Comparison of ENCODE assay signal across 13 mouse cellular contexts in the genomic region with DNA sequence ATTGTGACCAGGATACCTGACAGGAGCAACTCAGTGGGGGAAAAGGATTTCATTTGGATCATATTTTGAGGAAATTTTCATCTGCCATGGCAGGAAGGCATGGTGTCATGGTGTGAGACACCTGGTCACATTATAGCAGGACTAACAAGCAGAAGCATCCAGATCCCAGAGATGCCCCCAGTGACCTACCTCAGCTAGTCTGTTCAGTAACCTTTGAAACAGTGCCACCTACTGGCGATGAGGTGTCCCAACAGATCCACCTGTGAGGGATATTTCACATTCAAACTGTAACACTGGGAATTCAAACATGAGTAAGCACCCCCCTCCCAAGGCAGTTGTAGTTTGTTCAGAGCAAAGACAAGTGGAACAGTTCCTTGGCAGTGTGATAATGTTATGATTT.
DNase-seq lines count a peak whose midpoint lies in the region; ATAC-seq and TF ChIP-seq lines count a peak whose summit lies in the region.
"Had no signal": no experiment of that assay in that cellular context is flagged by ENCODE, and none has a peak within 500 bp of the region (broad histone marks: within the 10 kb centered on the region; RNA-seq: fewer than 3 reads in every experiment).

No protein-coding gene starts in this region.

- WGBS in intestine, postnatal 0 days: 59% methylated on average over 1 of the region's 1 CpGs
- 77% methylated on average over 1 of the region's 1 CpGs for WGBS in intestine, embryonic 16.5 days
- 77% methylated on average over 1 of the region's 1 CpGs for WGBS in midbrain, postnatal 0 days
- 75% methylated on average over 1 of the region's 1 CpGs for WGBS in midbrain, embryonic 14.5 days
- 71% methylated on average over 1 of the region's 1 CpGs for WGBS in forebrain, embryonic 16.5 days

- peak; percentile 51 for TF ChIP-seq CTCF in intestine, postnatal 0 days (IDR thresholded peaks at IDR 0.05; ENCODE audit: low read depth)
- peak; percentile 63 for TF ChIP-seq CTCF in midbrain, postnatal 0 days (IDR thresholded peaks at IDR 0.05)

- no peak overlapping the region for H3K4me3 ChIP-seq in intestine, postnatal 0 days (ENCODE audit: low read depth, low read length)
- H3K4me3 ChIP-seq in intestine, embryonic 16.5 days (ENCODE audit: low read length): no peak overlapping the region
- H3K4me3 ChIP-seq in midbrain, postnatal 0 days (ENCODE audit: low read depth, low read length): no peak overlapping the region
- H3K4me3 ChIP-seq in midbrain, embryonic 14.5 days (replicated peaks; ENCODE audit: low read depth, low read length): no peak overlapping the region
- H3K4me3 ChIP-seq in forebrain, embryonic 16.5 days (replicated peaks; ENCODE audit: low read length): no peak overlapping the region
- H3K4me3 ChIP-seq: heart, embryonic 12.5 days; midbrain, embryonic 12.5 days; stomach, embryonic 15.5 days had no signal

- H3K36me3 ChIP-seq in intestine, postnatal 0 days (ENCODE audit: control insufficient read depth, insufficient read depth): no peaks in the 10 kb centered on the region
- no peaks in the 10 kb centered on the region for H3K36me3 ChIP-seq in intestine, embryonic 16.5 days (ENCODE audit: control insufficient read depth, insufficient read depth, low read length)
- H3K36me3 ChIP-seq in midbrain, postnatal 0 days (ENCODE audit: insufficient read depth, low read length): peaks cover 5% of the 10 kb centered on the region; the same call in 1 of the 2 replicates
- no peaks in the 10 kb centered on the region for H3K36me3 ChIP-seq in midbrain, embryonic 14.5 days (ENCODE audit: control insufficient read depth, insufficient read depth, low read length)
- no peaks in the 10 kb centered on the region for H3K36me3 ChIP-seq in forebrain, embryonic 16.5 days (ENCODE audit: control insufficient read depth, insufficient read depth)
- H3K36me3 ChIP-seq: stomach, embryonic 15.5 days had no signal

- no peak overlapping the region for H3K9ac ChIP-seq in intestine, postnatal 0 days (ENCODE audit: low read depth, low read length)
- no peak overlapping the region for H3K9ac ChIP-seq in intestine, embryonic 16.5 days (ENCODE audit: low read depth, low read length)
- no peak overlapping the region for H3K9ac ChIP-seq in midbrain, postnatal 0 days (replicated peaks; ENCODE audit: low read length, poor library complexity, severe bottlenecking)
- H3K9ac ChIP-seq in midbrain, embryonic 14.5 days (replicated peaks; ENCODE audit: low read length): no peak overlapping the region
- no peak overlapping the region for H3K9ac ChIP-seq in forebrain, embryonic 16.5 days (replicated peaks; ENCODE audit: low read depth, low read length)
- H3K9ac ChIP-seq: heart, embryonic 12.5 days; midbrain, embryonic 12.5 days; stomach, embryonic 15.5 days had no signal

- peak; percentile 25 for DNase-seq in midbrain, postnatal 0 days (ENCODE audit: low spot score)
- no peak for DNase-seq in midbrain, embryonic 14.5 days
- peak; percentile 59 for DNase-seq in ZHBTc4 (ENCODE audit: low read depth, low spot score)
- no peak for DNase-seq in spleen, adult 18-20 months
- DNase-seq: adrenal gland, adult 2 months; kidney, adult 9 months; left cerebral cortex, postnatal 4 days had no signal

- H3K9me3 ChIP-seq in intestine, postnatal 0 days (ENCODE audit: control insufficient read depth): no peaks in the 10 kb centered on the region
- no peaks in the 10 kb centered on the region for H3K9me3 ChIP-seq in intestine, embryonic 16.5 days (ENCODE audit: control insufficient read depth, low read length)
- H3K9me3 ChIP-seq in midbrain, postnatal 0 days (ENCODE audit: low read length): no peaks in the 10 kb centered on the region
- H3K9me3 ChIP-seq in midbrain, embryonic 14.5 days (ENCODE audit: control insufficient read depth, low read length): no peaks in the 10 kb centered on the region
- 0 out of 2 replicates have a peak, but pooled peaks cover 2% of the 10 kb centered on the region for H3K9me3 ChIP-seq in forebrain, embryonic 16.5 days (ENCODE audit: control insufficient read depth, low read length)
- H3K9me3 ChIP-seq: stomach, embryonic 15.5 days had no signal

- H3K4me2 ChIP-seq in intestine, postnatal 0 days (replicated peaks; ENCODE audit: low read depth): no peak overlapping the region
- H3K4me2 ChIP-seq in intestine, embryonic 16.5 days (ENCODE audit: low read depth, low read length): no peak overlapping the region
- no peak overlapping the region for H3K4me2 ChIP-seq in midbrain, postnatal 0 days (ENCODE audit: low read depth, low read length, poor library complexity, severe bottlenecking)
- no peak overlapping the region for H3K4me2 ChIP-seq in midbrain, embryonic 14.5 days (ENCODE audit: low read length)
- H3K4me2 ChIP-seq in forebrain, embryonic 16.5 days (ENCODE audit: low read length): no peak overlapping the region
- H3K4me2 ChIP-seq: heart, embryonic 12.5 days; midbrain, embryonic 12.5 days; stomach, embryonic 15.5 days had no signal

- no peak overlapping the region for H3K27ac ChIP-seq in intestine, postnatal 0 days (ENCODE audit: low read depth, low read length)
- H3K27ac ChIP-seq in intestine, embryonic 16.5 days (ENCODE audit: low read length): no peak overlapping the region
- no peak overlapping the region for H3K27ac ChIP-seq in midbrain, postnatal 0 days (ENCODE audit: low read depth, low read length)
- no peak overlapping the region for H3K27ac ChIP-seq in midbrain, embryonic 14.5 days (replicated peaks; ENCODE audit: low read depth, low read length)
- H3K27ac ChIP-seq in forebrain, embryonic 16.5 days (ENCODE audit: low read length): no peak overlapping the region
- H3K27ac ChIP-seq: midbrain, embryonic 12.5 days; stomach, embryonic 15.5 days had no signal

- no peak for ATAC-seq in intestine, postnatal 0 days
- no peak for ATAC-seq in intestine, embryonic 16.5 days
- no peak for ATAC-seq in midbrain, postnatal 0 days (ENCODE audit: low FRiP score)
- no peak for ATAC-seq in midbrain, embryonic 14.5 days (ENCODE audit: low FRiP score, low TSS enrichment)
- ATAC-seq in forebrain, embryonic 16.5 days: no peak

- H3K27me3 ChIP-seq in intestine, postnatal 0 days (replicated peaks; ENCODE audit: control insufficient read depth, insufficient read depth, low read length): no peaks in the 10 kb centered on the region
- H3K27me3 ChIP-seq in intestine, embryonic 16.5 days (replicated peaks; ENCODE audit: control insufficient read depth, insufficient read depth, low read length): no peaks in the 10 kb centered on the region
- no peaks in the 10 kb centered on the region for H3K27me3 ChIP-seq in midbrain, postnatal 0 days (ENCODE audit: insufficient read depth, low read length)
- no peaks in the 10 kb centered on the region for H3K27me3 ChIP-seq in midbrain, embryonic 14.5 days (ENCODE audit: control insufficient read depth, insufficient read depth, low read length)
- no peaks in the 10 kb centered on the region for H3K27me3 ChIP-seq in forebrain, embryonic 16.5 days (replicated peaks; ENCODE audit: control insufficient read depth, insufficient read depth, low read length)
- H3K27me3 ChIP-seq: heart, embryonic 12.5 days; midbrain, embryonic 12.5 days; stomach, embryonic 15.5 days had no signal

- no peaks in the 10 kb centered on the region for H3K4me1 ChIP-seq in intestine, postnatal 0 days (replicated peaks; ENCODE audit: control insufficient read depth, insufficient read depth, low read length)
- H3K4me1 ChIP-seq in intestine, embryonic 16.5 days (ENCODE audit: control insufficient read depth, insufficient read depth, low read length): no peaks in the 10 kb centered on the region
- H3K4me1 ChIP-seq in midbrain, postnatal 0 days (ENCODE audit: insufficient read depth, low read length): no peaks in the 10 kb centered on the region
- H3K4me1 ChIP-seq in midbrain, embryonic 14.5 days (ENCODE audit: control insufficient read depth, insufficient read depth, low read length): no peaks in the 10 kb centered on the region
- no peaks in the 10 kb centered on the region for H3K4me1 ChIP-seq in forebrain, embryonic 16.5 days (replicated peaks; ENCODE audit: control insufficient read depth, insufficient read depth, low read length)
- H3K4me1 ChIP-seq: heart, embryonic 12.5 days; midbrain, embryonic 12.5 days; stomach, embryonic 15.5 days had no signal

Comparison
In these comparisons a context has a peak if more than half of its experiments do, and no peak if none do; other contexts are left out.
1. DNase-seq: peak in midbrain, postnatal 0 days (single experiment) and ZHBTc4 (single experiment); none in midbrain, embryonic 14.5 days (single experiment) and spleen, adult 18-20 months (0 of 2).